In genomic region chr2:131933013-131933412, GRCm38 (mm10) we compare ENCODE assay signal across 18 mouse cellular contexts. TPM values are rescaled to one million over a fixed set of nuclear protein-coding genes. Genes with fewer than 3 reads are reported as not detected.
DNase-seq lines count a peak whose midpoint lies in the region; ATAC-seq and TF ChIP-seq lines count a peak whose summit lies in the region.
"Had no signal": no experiment of that assay in that cellular context is flagged by ENCODE, and none has a peak within 500 bp of the region (broad histone marks: within the 10 kb centered on the region; RNA-seq: fewer than 3 reads in every experiment).

No protein-coding gene starts in this region.

- H3K27ac ChIP-seq in hindbrain, embryonic 13.5 days: 0 out of 2 replicates have a peak overlapping the region, but pooled peaks have one; percentile 12
- no peak overlapping the region for H3K27ac ChIP-seq in hindbrain, embryonic 11.5 days (ENCODE audit: low read depth, low read length)
- peak overlapping the region; percentile 1; the same call in 1 of the 2 replicates for H3K27ac ChIP-seq in testis, adult 2 months (ENCODE audit: control insufficient read depth, insufficient read depth, low read depth, low read length)
- H3K27ac ChIP-seq in hindbrain, postnatal 0 days: peak overlapping the region; percentile 64
- H3K27ac ChIP-seq: neural tube, embryonic 13.5 days had no signal

- H3K36me3 ChIP-seq in hindbrain, embryonic 13.5 days: peaks cover 22% of the 10 kb centered on the region
- H3K36me3 ChIP-seq in hindbrain, embryonic 11.5 days (ENCODE audit: control insufficient read depth, insufficient read depth, low read length): no peaks in the 10 kb centered on the region
- H3K36me3 ChIP-seq in testis, adult 2 months (ENCODE audit: control insufficient read depth, insufficient read depth, low read length): no peaks in the 10 kb centered on the region
- peaks cover 12% of the 10 kb centered on the region; the same call in 1 of the 2 replicates for H3K36me3 ChIP-seq in hindbrain, postnatal 0 days (ENCODE audit: insufficient read depth, low read length)

- no peak for DNase-seq in hindbrain, embryonic 11.5 days (ENCODE audit: low spot score)
- DNase-seq in testis, postnatal 14 days (ENCODE audit: low spot score): no peak
- no peak for DNase-seq in hindbrain, postnatal 0 days (ENCODE audit: low spot score)
- DNase-seq in adrenal gland, postnatal 14 days: no peak
- DNase-seq in retina, embryonic 14.5 days (ENCODE audit: low spot score): no peak
- DNase-seq: cerebellum, postnatal 10 days; lung, postnatal 4 days had no signal

- no peak for TF ChIP-seq CTCF in testis, adult 2 months (IDR thresholded peaks at IDR 0.05; ENCODE audit: control insufficient read depth, insufficient read depth, insufficient replicate concordance, low read depth, low read length)
- 0 out of 2 replicates have a peak, but pooled peaks have one; percentile 7 for TF ChIP-seq CTCF in hindbrain, postnatal 0 days (IDR thresholded peaks at IDR 0.05; ENCODE audit: low read depth)

- peaks cover 15% of the 10 kb centered on the region for H3K4me1 ChIP-seq in hindbrain, embryonic 13.5 days (replicated peaks)
- H3K4me1 ChIP-seq in hindbrain, embryonic 11.5 days (replicated peaks; ENCODE audit: control insufficient read depth, insufficient read depth, low read length): no peaks in the 10 kb centered on the region
- no peaks in the 10 kb centered on the region for H3K4me1 ChIP-seq in testis, adult 2 months (ENCODE audit: control insufficient read depth, insufficient read depth, low read length)
- no peaks in the 10 kb centered on the region; the same call in 1 of the 2 replicates for H3K4me1 ChIP-seq in hindbrain, postnatal 0 days (ENCODE audit: insufficient read depth, low read length)

- no peak overlapping the region for H3K4me3 ChIP-seq in hindbrain, embryonic 13.5 days
- no peak overlapping the region for H3K4me3 ChIP-seq in hindbrain, embryonic 11.5 days (ENCODE audit: low read depth, low read length)
- H3K4me3 ChIP-seq in testis, adult 2 months (ENCODE audit: control insufficient read depth, low read depth, low read length): no peak overlapping the region
- H3K4me3 ChIP-seq in hindbrain, postnatal 0 days (ENCODE audit: low read length): no peak overlapping the region
- H3K4me3 ChIP-seq: embryonic facial prominence, embryonic 10.5 days; neural tube, embryonic 13.5 days had no signal

- H3K4me2 ChIP-seq in hindbrain, embryonic 13.5 days: no peak overlapping the region
- no peak overlapping the region for H3K4me2 ChIP-seq in hindbrain, embryonic 11.5 days (replicated peaks; ENCODE audit: low read depth, low read length)
- H3K4me2 ChIP-seq in hindbrain, postnatal 0 days (ENCODE audit: low read depth, low read length): no peak overlapping the region
- H3K4me2 ChIP-seq: neural tube, embryonic 13.5 days had no signal

- TF ChIP-seq POLR2A in testis, adult 2 months (IDR thresholded peaks at IDR 0.05; ENCODE audit: control insufficient read depth, low read depth, low read length): no peak

- ATAC-seq in hindbrain, embryonic 13.5 days (ENCODE audit: low FRiP score): no peak
- no peak for ATAC-seq in hindbrain, embryonic 11.5 days (ENCODE audit: low FRiP score)
- peak; percentile 30; the same call in 1 of the 2 replicates for ATAC-seq in hindbrain, postnatal 0 days
- no peak for ATAC-seq in inflammation-experienced regulatory T-cells, adult 6 months
- ATAC-seq: Patski had no signal

- WGBS in hindbrain, embryonic 13.5 days: 39% methylated on average over 6 of the region's 6 CpGs
- 47% methylated on average over 6 of the region's 6 CpGs for WGBS in hindbrain, embryonic 11.5 days
- 36% methylated on average over 6 of the region's 6 CpGs for WGBS in hindbrain, postnatal 0 days

- H3K9ac ChIP-seq in hindbrain, embryonic 13.5 days: no peak overlapping the region
- H3K9ac ChIP-seq in hindbrain, embryonic 11.5 days (ENCODE audit: low read depth, low read length): no peak overlapping the region
- H3K9ac ChIP-seq in hindbrain, postnatal 0 days (replicated peaks; ENCODE audit: low read length): no peak overlapping the region
- H3K9ac ChIP-seq: neural tube, embryonic 13.5 days had no signal

- no peaks in the 10 kb centered on the region for H3K9me3 ChIP-seq in hindbrain, embryonic 13.5 days
- no peaks in the 10 kb centered on the region for H3K9me3 ChIP-seq in hindbrain, embryonic 11.5 days (ENCODE audit: control insufficient read depth, low read length)
- no peaks in the 10 kb centered on the region for H3K9me3 ChIP-seq in hindbrain, postnatal 0 days (ENCODE audit: low read length)
- H3K9me3 ChIP-seq: embryonic facial prominence, embryonic 10.5 days; neural tube, embryonic 13.5 days had no signal

- no peaks in the 10 kb centered on the region for H3K27me3 ChIP-seq in hindbrain, embryonic 13.5 days
- H3K27me3 ChIP-seq in hindbrain, embryonic 11.5 days (ENCODE audit: control insufficient read depth, insufficient read depth, low read length): no peaks in the 10 kb centered on the region
- no peaks in the 10 kb centered on the region for H3K27me3 ChIP-seq in testis, adult 2 months (ENCODE audit: control insufficient read depth, insufficient read depth, low read length)
- no peaks in the 10 kb centered on the region for H3K27me3 ChIP-seq in hindbrain, postnatal 0 days (ENCODE audit: insufficient read depth, low read length)
- H3K27me3 ChIP-seq: neural tube, embryonic 13.5 days; Patski had no signal

RNA-seq across cellular contexts. Expression of gene Prnd, which starts 17.6 kb away (rescaled TPM):
- 11.8 and 13.3 TPM in 2 replicates for polyA plus RNA-seq in hindbrain, embryonic 13.5 days (2015; fragmentation: Nextera tagmentation; extraction: Ambion mirVana)
- polyA plus RNA-seq in hindbrain, embryonic 11.5 days (2014; fragmentation: Nextera tagmentation; extraction: Ambion mirVana): 6.2 and 8.2 TPM in 2 replicates
- 57.2 and 107 TPM in 2 replicates for polyA plus RNA-seq in testis, adult 2 months (2012; rRNA removed)
- total RNA-seq in hindbrain, postnatal 0 days (2014; rRNA removed): 4.4 and 5.6 TPM in 2 replicates
- polyA plus RNA-seq in hindbrain, postnatal 0 days (2015; fragmentation: Nextera tagmentation; extraction: Ambion mirVana): 6.4 and 7.2 TPM in 2 replicates
- 0.98 and 2.8 TPM in 2 replicates for total RNA-seq in adrenal gland, postnatal 14 days (2021)
- polyA plus RNA-seq in inflammation-experienced regulatory T-cells, adult 6 months (2017; shearing (Covaris generic)): under 1 TPM in 1 of 3 experiments, not detected in 2; 0.30 TPM

RNA-seq across cellular contexts. Expression of gene Prn, which starts 23.3 kb away (rescaled TPM):
- not detected in 2 replicates for polyA plus RNA-seq in hindbrain, embryonic 13.5 days (2015; fragmentation: Nextera tagmentation; extraction: Ambion mirVana)
- polyA plus RNA-seq in hindbrain, embryonic 11.5 days (2014; fragmentation: Nextera tagmentation; extraction: Ambion mirVana): not detected in 2 replicates
- polyA plus RNA-seq in testis, adult 2 months (2012; rRNA removed): 0.06 TPM in 1 of 2 replicates, not detected in the other
- not detected in 2 replicates for total RNA-seq in hindbrain, postnatal 0 days (2014; rRNA removed)
- polyA plus RNA-seq in hindbrain, postnatal 0 days (2015; fragmentation: Nextera tagmentation; extraction: Ambion mirVana): 0.25 and 0.26 TPM in 2 replicates
- 0.79 and 1.1 TPM in 2 replicates for total RNA-seq in adrenal gland, postnatal 14 days (2021)
- polyA plus RNA-seq in inflammation-experienced regulatory T-cells, adult 6 months (2017; shearing (Covaris generic)): not detected
- polyA plus RNA-seq: embryonic facial prominence, embryonic 10.5 days; intestine, embryonic 14.5 days; limb, embryonic 11.5 days; liver, embryonic 16.5 days; neural tube, embryonic 13.5 days; Patski; spleen, adult 2 months; urinary bladder, adult 2 months had no signal

RNA-seq across cellular contexts. Expression of gene Prnp, which starts 23.3 kb away (rescaled TPM):
- 113 and 118 TPM in 2 replicates for polyA plus RNA-seq in hindbrain, embryonic 13.5 days (2015; fragmentation: Nextera tagmentation; extraction: Ambion mirVana)
- 34.4 and 35.1 TPM in 2 replicates for polyA plus RNA-seq in hindbrain, embryonic 11.5 days (2014; fragmentation: Nextera tagmentation; extraction: Ambion mirVana)
- polyA plus RNA-seq in testis, adult 2 months (2012; rRNA removed): 11.5 and 14.5 TPM in 2 replicates
- 203 and 212 TPM in 2 replicates for total RNA-seq in hindbrain, postnatal 0 days (2014; rRNA removed)
- 227 and 234 TPM in 2 replicates for polyA plus RNA-seq in hindbrain, postnatal 0 days (2015; fragmentation: Nextera tagmentation; extraction: Ambion mirVana)
- total RNA-seq in adrenal gland, postnatal 14 days (2021): 73.3 and 74.6 TPM in 2 replicates
- polyA plus RNA-seq in inflammation-experienced regulatory T-cells, adult 6 months (2017; shearing (Covaris generic)): 10 to 100 TPM in 2 of 3 experiments, 1 to 10 TPM in 1; 5.1 to 16.4 (median 15.9) TPM
